Mouse (Mus musculus): Measurements from ENCODE around the gene Retreg1.

GRCm38 (mm10) chr15:25948257-25949223 is 105.6 kb downstream of the Retreg1 start:
- no peak for TF ChIP-seq POLR2A (IDR thresholded peaks at IDR 0.05; ENCODE audit: low read depth, low read length)
- no peak for TF ChIP-seq CTCF (IDR thresholded peaks at IDR 0.05; ENCODE audit: borderline replicate concordance, insufficient read depth, low read length)
